Mouse (Mus musculus): ENCODE measurements around the gene Hspa4.

DNA sequence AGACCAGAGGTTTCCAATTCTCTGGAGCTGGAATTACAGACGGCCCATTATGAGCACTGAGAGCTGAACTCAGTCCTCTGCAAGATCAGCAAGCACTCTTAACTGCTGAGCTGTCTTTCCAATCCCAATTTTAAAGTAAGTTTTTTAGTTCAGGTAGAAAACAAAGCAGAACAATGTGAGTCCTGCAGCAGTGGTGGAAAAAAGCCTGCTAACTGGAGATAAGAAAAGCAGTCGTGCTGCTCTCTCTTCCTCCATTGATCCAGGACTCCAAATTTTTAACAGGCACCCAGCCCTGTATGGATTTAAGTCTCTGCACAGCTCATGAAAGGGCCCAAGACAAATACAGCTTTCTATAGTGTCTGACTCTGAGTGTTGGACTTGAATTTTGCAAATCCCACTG is 43.3 kb downstream of the Hspa4 start:
- TF ChIP-seq NANOG (IDR thresholded peaks at IDR 0.05; ENCODE audit: borderline replicate concordance, low read length) (no peak), CTCF (conservative IDR thresholded peaks at IDR 0.05; ENCODE audit: low read length) (no peak), POU5F1 (IDR thresholded peaks at IDR 0.05; ENCODE audit: borderline replicate concordance, low read length) (no peak)

Measured in E14TG2a.4 (cell line).